Mouse (Mus musculus) stomach, embryonic 16.5 days (tissue): Measurements from ENCODE around the gene Pbx2. TPM values are rescaled to one million over a fixed set of nuclear protein-coding genes. Genes with fewer than 3 reads are reported as not detected.
A peak's percentile ranks its signal among the peaks of the same experiment; 100 is the strongest.

Experiments used
- ATAC-seq: fragments of 200-750 bp; cut with Nextera tagmentation; 2 replicates; pipeline ENCODE4 v1.8.0; 2017; ENCODE audit warnings: moderate number of reproducible peaks, moderate TSS enrichment; ENCODE audit not compliant: insufficient read depth, low FRiP score
- H3K27ac ChIP-seq: fragments of 300-500 bp; sonication (generic); 2 replicates; pipeline ENCODE4 v1.5.1; 2014; ENCODE audit warnings: low read length
- H3K27me3 ChIP-seq: fragments of 300-500 bp; sonication (generic); 2 replicates; pipeline ENCODE4 v1.6.1; 2014; ENCODE audit warnings: low read length, control low read depth, mixed read lengths; ENCODE audit not compliant: control insufficient read depth, insufficient read depth
- H3K36me3 ChIP-seq: fragments of 300-500 bp; sonication (generic); 2 replicates; pipeline ENCODE4 v1.6.1; 2014; ENCODE audit warnings: low read length; ENCODE audit not compliant: control insufficient read depth, insufficient read depth
- H3K4me1 ChIP-seq: fragments of 300-500 bp; sonication (generic); 2 replicates; pipeline ENCODE4 v1.6.1; 2014; ENCODE audit warnings: low read length, control low read depth, mixed read lengths; ENCODE audit not compliant: control insufficient read depth, insufficient read depth
- H3K4me2 ChIP-seq: fragments of 300-500 bp; sonication (generic); 2 replicates; pipeline ENCODE4 v1.6.1; 2014; ENCODE audit warnings: low read depth, low read length, mixed read lengths
- H3K4me3 ChIP-seq: fragments of 300-500 bp; sonication (generic); replicated peaks from 2 replicates; pipeline ENCODE4 v1.5.1; 2014; ENCODE audit warnings: mild to moderate bottlenecking, low read length
- H3K9ac ChIP-seq: fragments of 300-500 bp; sonication (generic); 2 replicates; pipeline ENCODE4 v1.6.1; 2014; ENCODE audit warnings: low read length
- H3K9me3 ChIP-seq: fragments of 300-500 bp; sonication (generic); replicated peaks from 2 replicates; pipeline ENCODE4 v1.6.1; 2016; ENCODE audit warnings: low read length, control low read depth; ENCODE audit not compliant: control insufficient read depth
- WGBS: fragments of 180-500 bp; shearing (Covaris S2); extraction: QIAGEN DNeasy Blood & Tissue Kit; methylation state at CpG from one replicate; pipeline ENCODE4 v1.1.7; 2014; 5-methylcytosine and 5-hydroxymethylcytosine counted together
- polyA plus RNA-seq: library from polyadenylated mRNA; unstranded; fragments of >200 nt; fragmentation: Nextera tagmentation; extraction: Ambion mirVana; gene quantifications from 2 replicates; pipeline ENCODE4 v1.2.1, GENCODE M21; 2015

Pbx2 gene
- polyA plus RNA-seq, 1 experiment from 2014 or later = 6.8 TPM

DNA sequence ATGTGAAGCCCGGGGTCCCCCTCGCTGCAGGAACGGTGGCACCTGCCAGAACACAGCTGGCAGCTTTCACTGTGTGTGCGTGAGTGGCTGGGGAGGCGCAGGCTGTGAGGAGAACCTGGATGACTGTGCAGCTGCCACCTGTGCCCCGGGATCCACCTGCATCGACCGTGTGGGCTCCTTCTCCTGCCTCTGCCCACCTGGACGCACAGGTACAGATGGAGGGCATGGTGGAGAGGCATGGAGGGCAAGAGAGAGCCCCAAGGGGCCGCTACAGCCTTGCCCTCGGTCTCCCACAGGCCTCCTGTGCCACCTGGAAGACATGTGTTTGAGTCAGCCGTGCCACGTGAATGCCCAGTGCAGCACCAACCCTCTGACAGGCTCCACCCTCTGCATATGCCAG is 22.6 kb upstream of the Pbx2 start:
- WGBS = 75% methylated on average over 13 of the region's 13 CpGs
- Histone ChIP-seq H3K4me2 (no peak overlapping the region), H3K4me3 (no peak overlapping the region), H3K4me1 (peaks cover 10% of the 10 kb centered on the region), H3K27me3 (no peaks in the 10 kb centered on the region), H3K9me3 (no peaks in the 10 kb centered on the region), H3K9ac (no peak overlapping the region), H3K36me3 (no peaks in the 10 kb centered on the region), H3K27ac (no peak overlapping the region)
- no peak for ATAC-seq

- no peaks in the 10 kb centered on the region for H3K4me1 ChIP-seq
- no peaks in the 10 kb centered on the region for H3K27me3 ChIP-seq
- ATAC-seq = no peak
- no peak overlapping the region for H3K9ac ChIP-seq
- no peaks in the 10 kb centered on the region for H3K9me3 ChIP-seq
- H3K27ac ChIP-seq = no peak overlapping the region
- no peak overlapping the region for H3K4me3 ChIP-seq
- H3K36me3 ChIP-seq = no peaks in the 10 kb centered on the region
- H3K4me2 ChIP-seq = no peak overlapping the region
- 64% methylated on average over 4 of the region's 4 CpGs for WGBS
These were observed 21.1 kb upstream of the Pbx2 start for GRCm38 (mm10) chr17:34569919-34570318.

DNA sequence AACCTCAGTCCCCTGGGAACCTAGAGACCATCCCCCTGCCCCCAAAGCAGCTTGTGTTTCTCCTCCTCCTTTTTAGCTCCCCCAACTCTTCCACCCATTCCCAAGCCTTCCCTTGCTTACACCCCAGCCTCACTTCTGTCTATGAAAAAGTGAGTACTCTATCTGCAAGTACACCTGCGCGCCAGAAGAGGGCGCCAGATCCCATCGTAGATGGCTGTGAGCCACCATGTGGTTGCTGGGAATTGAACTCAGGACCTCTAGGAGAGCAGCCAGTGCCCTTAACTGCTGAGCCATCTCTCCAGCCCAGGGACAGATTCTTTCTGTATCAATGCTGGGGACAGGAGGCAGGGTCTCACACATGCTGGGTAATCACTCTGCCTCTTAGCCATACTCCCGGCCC is 19.2 kb upstream of the Pbx2 start:
- Histone ChIP-seq H3K9ac (no peak overlapping the region), H3K27me3 (no peaks in the 10 kb centered on the region), H3K4me2 (no peak overlapping the region), H3K9me3 (no peaks in the 10 kb centered on the region), H3K36me3 (no peaks in the 10 kb centered on the region), H3K27ac (no peak overlapping the region), H3K4me3 (no peak overlapping the region), H3K4me1 (peaks cover 2% of the 10 kb centered on the region; the same call in 1 of the 2 replicates)
- WGBS = 17% methylated on average over 5 of the region's 5 CpGs
- no peak for ATAC-seq

DNA sequence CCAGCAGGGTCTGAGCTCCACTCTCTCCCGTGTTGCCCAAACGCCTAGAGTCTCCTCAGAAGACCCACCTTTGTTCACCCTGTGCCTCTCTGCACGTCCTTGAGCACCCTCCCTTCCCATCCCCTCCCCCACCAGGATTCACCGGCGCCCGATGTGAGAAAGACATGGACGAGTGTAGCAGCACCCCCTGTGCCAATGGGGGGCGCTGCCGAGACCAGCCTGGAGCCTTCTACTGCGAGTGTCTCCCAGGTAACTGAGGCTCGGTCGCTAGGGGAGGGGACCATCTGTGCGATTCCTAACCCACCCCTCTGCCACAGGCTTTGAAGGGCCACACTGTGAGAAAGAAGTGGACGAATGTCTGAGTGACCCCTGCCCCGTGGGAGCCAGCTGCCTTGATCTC is 18.7 kb upstream of the Pbx2 start:
- Histone ChIP-seq H3K9ac (no peak overlapping the region), H3K4me3 (no peak overlapping the region), H3K4me2 (no peak overlapping the region), H3K9me3 (no peaks in the 10 kb centered on the region), H3K4me1 (peaks cover 3% of the 10 kb centered on the region; the same call in 1 of the 2 replicates), H3K27ac (no peak overlapping the region), H3K36me3 (no peaks in the 10 kb centered on the region), H3K27me3 (no peaks in the 10 kb centered on the region)
- 17% methylated on average over 15 of the region's 15 CpGs for WGBS
- no peak for ATAC-seq

- no peaks in the 10 kb centered on the region for H3K27me3 ChIP-seq
- H3K9me3 ChIP-seq = no peaks in the 10 kb centered on the region
- H3K9ac ChIP-seq = no peak overlapping the region
- no peak overlapping the region for H3K4me3 ChIP-seq
- no peak overlapping the region for H3K4me2 ChIP-seq
- peaks cover 3% of the 10 kb centered on the region; the same call in 1 of the 2 replicates for H3K4me1 ChIP-seq
- ATAC-seq = no peak
- no peaks in the 10 kb centered on the region for H3K36me3 ChIP-seq
- 56% methylated on average over 5 of the region's 5 CpGs for WGBS
- 0 out of 2 replicates have a peak overlapping the region, but pooled peaks have one; percentile 23 for H3K27ac ChIP-seq
These were observed 14.5 kb upstream of the Pbx2 start for GRCm38 (mm10) chr17:34576577-34576976.

GRCm38 (mm10) chr17:34578070-34578469 is 13.0 kb upstream of the Pbx2 start:
- WGBS = 91% methylated on average over 3 of the region's 3 CpGs
- H3K4me3 ChIP-seq = no peak overlapping the region
- no peak for ATAC-seq
- H3K9me3 ChIP-seq = no peaks in the 10 kb centered on the region
- no peak overlapping the region for H3K9ac ChIP-seq
- H3K36me3 ChIP-seq = no peaks in the 10 kb centered on the region
- no peak overlapping the region for H3K27ac ChIP-seq
- H3K27me3 ChIP-seq = no peaks in the 10 kb centered on the region
- H3K4me2 ChIP-seq = no peak overlapping the region
- H3K4me1 ChIP-seq = peaks cover 3% of the 10 kb centered on the region; the same call in 1 of the 2 replicates

DNA sequence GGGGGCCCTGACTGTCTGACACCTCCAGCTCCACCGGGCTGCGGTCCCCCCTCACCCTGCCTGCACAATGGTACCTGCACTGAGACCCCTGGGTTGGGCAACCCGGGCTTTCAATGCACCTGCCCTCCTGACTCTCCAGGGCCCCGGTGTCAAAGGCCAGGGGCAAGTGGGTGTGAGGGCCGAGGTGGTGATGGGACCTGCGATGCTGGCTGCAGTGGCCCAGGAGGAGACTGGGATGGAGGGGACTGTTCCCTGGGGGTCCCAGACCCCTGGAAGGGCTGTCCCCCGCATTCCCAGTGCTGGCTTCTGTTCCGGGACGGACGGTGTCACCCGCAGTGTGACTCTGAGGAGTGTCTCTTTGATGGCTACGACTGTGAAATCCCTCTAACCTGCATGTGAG is 8.5 kb upstream of the Pbx2 start:
- no peak overlapping the region for H3K27ac ChIP-seq
- no peaks in the 10 kb centered on the region for H3K36me3 ChIP-seq
- no peaks in the 10 kb centered on the region for H3K9me3 ChIP-seq
- H3K27me3 ChIP-seq = no peaks in the 10 kb centered on the region
- H3K4me1 ChIP-seq = peaks cover 6% of the 10 kb centered on the region; the same call in 1 of the 2 replicates
- H3K9ac ChIP-seq = no peak overlapping the region
- no peak overlapping the region for H3K4me3 ChIP-seq
- ATAC-seq = no peak
- WGBS = 81% methylated on average over 12 of the region's 12 CpGs
- no peak overlapping the region for H3K4me2 ChIP-seq

DNA sequence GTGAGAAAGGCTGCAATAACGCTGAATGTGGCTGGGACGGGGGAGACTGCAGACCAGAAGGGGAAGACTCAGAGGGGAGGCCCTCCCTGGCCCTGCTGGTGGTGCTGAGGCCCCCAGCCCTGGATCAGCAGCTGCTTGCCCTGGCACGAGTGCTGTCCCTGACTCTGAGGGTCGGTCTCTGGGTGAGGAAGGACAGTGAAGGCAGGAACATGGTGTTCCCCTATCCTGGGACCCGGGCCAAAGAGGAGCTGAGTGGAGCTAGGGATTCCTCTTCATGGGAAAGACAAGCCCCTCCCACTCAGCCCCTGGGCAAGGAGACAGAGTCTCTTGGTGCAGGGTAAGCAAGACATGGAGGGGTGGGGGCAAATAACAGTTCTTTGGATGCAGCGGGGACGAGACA is 7.7 kb upstream of the Pbx2 start:
- no peaks in the 10 kb centered on the region for H3K36me3 ChIP-seq
- WGBS = 51% methylated on average over 7 of the region's 7 CpGs
- H3K9ac ChIP-seq = no peak overlapping the region
- peaks cover 10% of the 10 kb centered on the region for H3K4me1 ChIP-seq
- no peaks in the 10 kb centered on the region for H3K27me3 ChIP-seq
- ATAC-seq = no peak
- no peak overlapping the region for H3K4me2 ChIP-seq
- no peak overlapping the region for H3K27ac ChIP-seq
- no peaks in the 10 kb centered on the region for H3K9me3 ChIP-seq
- H3K4me3 ChIP-seq = no peak overlapping the region

- H3K9me3 ChIP-seq = no peaks in the 10 kb centered on the region
- H3K27me3 ChIP-seq = no peaks in the 10 kb centered on the region
- WGBS = 83% methylated on average over 8 of the region's 8 CpGs
- H3K4me1 ChIP-seq = peaks cover 13% of the 10 kb centered on the region
- no peak overlapping the region for H3K27ac ChIP-seq
- no peak overlapping the region for H3K9ac ChIP-seq
- H3K4me2 ChIP-seq = no peak overlapping the region
- no peaks in the 10 kb centered on the region for H3K36me3 ChIP-seq
- no peak overlapping the region for H3K4me3 ChIP-seq
- ATAC-seq = no peak
These were observed 7.2 kb upstream of the Pbx2 start for GRCm38 (mm10) chr17:34583819-34584218.

- Histone ChIP-seq H3K4me2 (no peak overlapping the region), H3K36me3 (no peaks in the 10 kb centered on the region), H3K27me3 (no peaks in the 10 kb centered on the region), H3K9ac (no peak overlapping the region), H3K9me3 (no peaks in the 10 kb centered on the region), H3K4me3 (no peak overlapping the region), H3K27ac (no peak overlapping the region), H3K4me1 (peaks cover 25% of the 10 kb centered on the region)
- 85% methylated on average over 8 of the region's 8 CpGs for WGBS
- ATAC-seq = no peak
These were observed 5.9 kb upstream of the Pbx2 start for GRCm38 (mm10) chr17:34585121-34585520.
